Mouse (Mus musculus) kidney, adult 2 months (tissue): Measurements from ENCODE around the gene Dnaaf5.

Source experiments
- CTCF ChIP-seq: fragments of 200-500 bp; conservative IDR thresholded peaks from 2 replicates; pipeline ENCODE4 v1.5.1; 2011; ENCODE audit warnings: low read depth, mild to moderate bottlenecking, control low read depth, low read length, moderate library complexity, mixed read lengths; ENCODE audit not compliant: insufficient read depth, insufficient read length
- POLR2A ChIP-seq: fragments of 200-500 bp; IDR thresholded peaks from one replicate; pipeline ENCODE4 v1.6.1; 2011; ENCODE audit warnings: low read depth, low read length, control low read depth

- TF ChIP-seq CTCF = no peak
- no peak for TF ChIP-seq POLR2A
Measured at GRCm38 (mm10) chr5:139189726-139190125, 39.7 kb downstream of the Dnaaf5 start.
